Mouse (Mus musculus) retina, postnatal 7 days (tissue): Measurements from ENCODE around the gene Vasp.

Experiments used
- DNase-seq: peaks from one replicate; pipeline ENCODE4 v3.0.0-alpha.2; 2012; ENCODE audit warnings: low read depth, low spot score

The Vasp gene

GRCm38 (mm10) chr7:19270509-19271237 lies 944 bp downstream of the Vasp start:
- DNase-seq = no peak

GRCm38 (mm10) chr7:19269721-19270441 lies 1.7 kb downstream of the Vasp start:
- DNase-seq = no peak

DNA sequence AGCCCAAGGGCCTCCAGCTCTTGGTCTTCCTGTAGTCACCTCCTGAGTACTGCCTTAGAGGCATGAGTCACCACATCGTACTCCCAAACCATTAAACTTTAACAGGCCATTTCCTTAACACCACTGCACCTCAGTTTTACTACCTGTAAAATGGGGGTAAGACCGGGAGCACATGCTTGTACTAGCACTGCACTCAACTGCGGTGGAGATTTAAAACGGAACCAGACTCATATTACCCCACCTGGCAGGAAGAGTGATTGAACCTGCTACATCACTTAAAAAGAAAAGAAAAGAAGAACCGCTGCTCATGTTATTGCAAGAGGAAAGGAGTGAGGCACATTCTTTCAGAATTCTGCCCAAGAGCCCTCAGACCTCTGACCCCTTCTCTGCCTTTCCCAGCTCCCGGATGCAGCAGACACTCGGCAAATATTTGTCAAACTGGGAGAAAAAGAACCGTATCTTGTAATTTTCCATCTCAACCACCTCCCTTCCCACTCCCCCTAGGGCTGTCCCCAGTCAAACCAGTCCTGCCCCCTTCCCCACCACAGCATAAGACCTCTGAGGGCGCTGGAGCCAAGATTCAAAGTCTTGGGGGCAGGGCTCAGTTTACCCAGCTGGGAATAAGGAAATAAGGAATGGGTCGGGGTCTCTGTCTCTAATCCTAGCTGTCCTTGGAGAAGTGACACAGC lies 2.5 kb downstream of the Vasp start:
- DNase-seq = no peak

DNA sequence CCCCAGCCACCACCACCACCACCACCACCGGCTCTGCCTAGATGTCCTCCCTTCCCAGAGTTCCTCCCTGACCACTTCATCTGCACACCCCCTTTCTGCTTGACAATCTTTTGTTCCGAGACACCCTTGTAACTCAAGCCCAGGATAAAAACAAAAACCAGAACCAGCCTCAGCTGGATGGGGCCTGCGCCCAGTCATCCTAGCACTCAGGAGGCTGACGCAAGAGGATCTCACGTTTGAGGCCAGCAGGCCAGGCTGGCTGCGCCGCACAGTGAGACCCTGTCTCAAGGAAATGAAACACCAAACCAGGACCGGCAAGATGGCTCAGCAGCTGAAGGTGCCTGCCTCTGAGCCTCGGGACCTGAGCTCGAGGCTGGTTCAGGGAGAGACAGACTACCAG lies 4.6 kb downstream of the Vasp start:
- no peak for DNase-seq

DNA sequence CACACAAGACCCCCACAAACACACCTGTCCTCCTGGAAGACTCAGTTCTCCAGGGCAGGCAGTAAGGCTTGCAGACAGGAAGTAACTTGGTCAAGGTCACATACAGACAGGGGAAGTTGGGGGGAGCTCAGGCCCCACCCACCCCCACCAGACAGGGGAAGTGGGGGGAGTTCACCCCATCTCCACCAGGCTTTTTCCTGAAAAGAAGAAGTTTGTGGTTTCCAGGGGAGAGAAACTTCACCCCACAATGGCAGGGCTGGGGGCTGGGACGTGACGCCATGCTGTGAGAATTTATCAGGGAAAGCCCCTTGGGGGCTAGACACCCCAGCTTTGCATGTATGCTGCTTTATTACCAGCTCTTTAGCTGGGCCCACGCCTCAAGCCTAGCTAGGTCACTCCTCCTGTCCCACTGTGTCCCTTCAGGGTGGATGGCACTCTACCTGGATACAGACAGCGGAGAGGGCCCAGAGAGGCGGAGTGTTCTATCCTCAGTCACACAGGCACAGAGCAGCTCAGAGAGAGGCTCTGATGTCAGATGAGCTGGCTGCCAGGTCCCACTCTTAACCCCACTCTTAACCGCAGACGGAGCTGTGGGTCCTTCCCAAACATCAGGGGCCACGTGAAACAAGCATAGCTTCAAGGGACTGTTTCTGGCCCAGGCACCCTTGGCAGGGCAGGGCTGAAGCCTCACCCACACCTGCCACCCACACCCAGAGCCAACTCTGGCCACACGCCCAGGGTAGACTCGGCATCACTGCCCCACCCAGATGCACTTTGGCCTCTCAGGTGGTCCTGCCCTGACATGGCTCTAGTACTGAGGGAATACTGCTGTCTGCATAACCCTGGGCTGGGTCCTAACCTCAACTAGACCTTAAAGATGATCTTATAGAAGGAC lies 5.4 kb downstream of the Vasp start:
- no peak for DNase-seq

GRCm38 (mm10) chr7:19265147-19265546 lies 6.5 kb downstream of the Vasp start:
- no peak for DNase-seq

- DNase-seq = no peak
These were observed 13.3 kb downstream of the Vasp start for GRCm38 (mm10) chr7:19258336-19258735.

DNA sequence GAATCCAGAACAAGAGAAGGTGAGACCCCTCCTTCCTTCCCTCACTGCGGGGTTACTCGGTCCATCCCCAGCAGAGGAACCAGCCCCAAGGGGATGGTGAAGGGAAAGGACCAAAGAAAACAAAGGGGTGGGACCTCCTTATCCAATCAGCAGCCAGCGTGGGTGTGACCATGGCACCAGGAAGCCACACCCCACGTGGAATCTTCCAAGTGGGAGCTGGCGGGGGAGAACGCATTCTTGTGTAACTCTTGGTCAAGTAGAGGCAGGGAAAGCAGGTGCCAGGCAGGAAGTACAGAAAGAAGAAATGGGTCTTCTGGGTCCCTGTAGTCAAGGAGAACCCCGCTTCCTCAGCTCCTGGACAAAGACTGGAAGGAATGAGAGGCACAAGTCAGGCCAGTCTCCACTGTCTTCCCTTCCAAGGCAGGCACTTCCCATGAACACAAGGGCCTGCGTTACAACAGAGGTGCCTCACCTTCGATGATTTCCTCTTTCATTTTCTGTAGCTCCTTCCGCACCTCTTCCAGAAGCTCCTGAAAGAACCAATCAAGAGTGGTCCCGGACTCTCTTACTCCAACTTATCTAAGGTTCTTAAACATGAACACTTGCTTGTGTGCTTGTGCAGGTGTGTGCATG lies 14.1 kb downstream of the Vasp start:
- no peak for DNase-seq

DNA sequence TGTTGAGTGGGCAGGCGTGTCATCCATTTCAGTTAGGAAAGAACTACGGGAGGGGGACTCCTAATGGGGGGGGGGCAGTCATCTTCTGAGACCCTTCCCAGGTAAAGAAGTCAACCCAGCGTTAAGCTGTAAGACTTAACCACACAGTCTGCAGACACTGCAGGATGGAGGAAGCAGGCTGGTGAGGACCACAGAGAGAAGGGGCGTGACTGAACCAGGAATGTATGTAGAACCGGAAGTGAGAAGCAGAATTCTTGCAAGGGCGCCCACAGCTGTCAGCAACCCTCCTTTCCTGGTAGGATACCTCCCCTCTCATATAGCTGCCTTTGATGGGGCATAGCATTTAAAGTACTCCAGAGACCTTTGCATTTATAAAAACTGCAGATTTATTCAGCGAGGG lies 15.1 kb downstream of the Vasp start:
- DNase-seq = no peak

DNA sequence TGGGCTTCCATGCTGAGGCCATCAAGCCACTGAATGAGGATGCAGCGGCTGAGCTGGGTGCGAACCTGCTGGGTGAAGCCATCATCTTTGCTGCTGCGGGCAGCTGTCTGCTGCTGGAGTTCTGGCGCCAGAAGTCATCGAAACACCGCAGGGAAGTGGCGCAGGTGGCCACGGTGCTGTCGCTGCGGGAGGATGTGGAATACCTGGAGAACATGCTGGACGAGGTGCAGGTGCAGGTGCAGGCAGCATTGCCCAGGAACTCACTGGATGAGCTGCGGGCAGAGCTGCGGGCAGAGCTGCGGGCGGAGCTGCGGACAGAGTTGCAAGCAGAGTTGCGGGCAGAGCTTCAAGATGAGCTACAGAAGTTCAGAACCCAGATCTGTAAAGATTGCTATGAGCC lies 16.2 kb downstream of the Vasp start:
- no peak for DNase-seq

DNA sequence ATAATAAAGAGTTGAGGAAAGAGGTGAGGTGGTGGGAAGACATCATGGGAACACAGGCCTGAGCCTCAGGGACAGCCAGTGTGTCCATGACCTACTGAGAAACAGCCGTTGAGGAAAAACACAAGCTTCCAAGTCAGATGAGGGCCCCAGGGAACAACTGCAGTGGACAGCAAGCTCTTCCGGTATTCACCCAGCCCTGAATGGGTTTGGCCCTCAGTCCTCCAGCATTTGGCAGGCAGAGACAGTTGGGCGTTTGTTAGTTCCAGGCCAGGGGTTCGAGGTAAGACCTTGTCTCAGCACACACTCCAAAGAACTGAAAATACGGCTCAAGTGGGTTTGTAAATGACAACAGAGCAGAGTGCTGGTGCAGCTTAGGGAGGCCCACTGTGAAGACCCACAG lies 18.2 kb downstream of the Vasp start:
- DNase-seq = no peak

DNA sequence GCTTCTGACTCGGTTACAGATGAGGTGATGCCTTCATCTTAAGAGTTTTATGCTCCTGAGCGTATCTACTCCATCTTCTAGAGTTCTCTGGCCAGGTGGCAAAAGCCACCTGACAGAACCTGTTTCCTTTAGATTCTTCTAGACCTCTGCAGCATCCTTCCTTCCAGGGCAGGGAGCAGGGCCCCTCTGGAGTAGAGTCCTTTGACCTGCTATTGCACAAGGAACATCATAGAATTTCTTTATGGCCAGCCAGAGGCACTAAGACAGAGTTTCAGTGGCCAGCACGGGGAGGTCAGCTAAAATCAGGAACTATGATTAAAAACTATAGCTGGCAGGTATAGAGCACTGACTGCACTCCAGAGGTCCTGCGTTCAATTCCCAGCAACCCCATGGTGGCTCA lies 19.5 kb downstream of the Vasp start:
- no peak for DNase-seq

DNA sequence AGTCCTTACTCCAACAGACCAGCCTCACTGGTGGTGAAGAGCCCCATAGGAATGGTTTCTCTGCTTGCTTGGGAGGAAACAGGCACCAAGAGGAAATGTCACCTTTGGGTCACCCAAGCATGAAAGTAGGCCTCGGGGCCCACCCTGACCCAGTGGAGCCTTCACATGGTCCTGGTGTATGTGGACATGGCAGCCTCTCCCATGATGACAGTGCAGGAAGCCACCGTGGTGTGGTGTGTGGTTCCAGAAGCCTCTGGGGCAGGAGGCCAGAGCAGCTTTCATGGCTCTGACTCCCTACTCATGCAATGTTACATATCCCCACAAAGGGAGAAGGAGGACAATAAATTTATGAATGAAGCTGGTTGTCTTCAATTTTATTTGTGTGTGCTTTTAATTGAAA lies 24.1 kb downstream of the Vasp start:
- no peak for DNase-seq

GRCm38 (mm10) chr7:19246855-19247254 lies 24.8 kb downstream of the Vasp start:
- DNase-seq = no peak

GRCm38 (mm10) chr7:19245083-19245482 lies 26.5 kb downstream of the Vasp start:
- no peak for DNase-seq

DNA sequence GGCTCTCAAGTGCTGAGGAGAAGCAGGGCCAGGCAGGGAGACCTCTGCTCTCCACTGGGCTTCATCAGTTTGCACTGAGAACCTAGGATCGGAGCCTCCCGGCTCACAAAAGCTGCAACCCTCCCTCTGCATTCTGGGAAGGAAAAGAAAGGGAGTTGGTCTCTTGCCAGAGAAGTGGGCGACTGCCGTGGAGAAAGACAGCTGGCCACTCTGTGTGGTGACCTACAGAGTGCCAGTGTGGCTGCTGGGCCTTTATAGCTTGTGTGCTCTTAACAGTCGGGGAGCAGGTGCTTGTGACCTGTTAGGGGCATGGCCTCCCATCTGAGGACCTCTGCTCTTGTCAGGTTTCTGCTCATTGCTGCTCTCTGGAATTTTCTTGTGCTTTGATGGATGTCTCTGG lies 27.8 kb downstream of the Vasp start:
- DNase-seq = no peak

GRCm38 (mm10) chr7:19242005-19242404 lies 29.6 kb downstream of the Vasp start:
- no peak for DNase-seq

GRCm38 (mm10) chr7:19240905-19241463 lies 30.6 kb downstream of the Vasp start:
- DNase-seq = no peak

- no peak for DNase-seq
These were observed 31.6 kb downstream of the Vasp start for GRCm38 (mm10) chr7:19239986-19240385.

- peak; percentile 76 for DNase-seq
These were observed 32.2 kb downstream of the Vasp start for GRCm38 (mm10) chr7:19239423-19239822.

DNA sequence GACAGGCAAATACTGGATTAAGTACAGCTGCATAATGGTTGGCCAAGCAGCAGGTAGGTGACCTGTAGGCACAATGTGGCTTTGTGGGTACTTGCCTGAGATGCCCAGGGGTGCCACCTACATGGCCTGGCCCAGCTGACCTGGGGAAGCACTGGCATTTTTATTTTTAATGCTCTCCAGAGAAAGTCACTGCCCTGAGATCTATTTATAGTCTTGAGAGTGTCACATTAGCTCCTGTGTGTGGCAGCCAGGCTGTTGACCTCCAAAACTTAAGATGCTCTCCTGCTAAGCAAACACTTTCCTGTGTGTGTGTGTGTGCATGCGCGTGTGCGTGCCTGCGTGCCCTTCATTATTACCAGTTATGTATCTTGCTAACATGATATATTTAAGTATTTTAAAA lies 33.3 kb downstream of the Vasp start:
- no peak for DNase-seq
